Mouse (Mus musculus): ENCODE data around the gene Ostm1.

GRCm38 (mm10) chr10:42574639-42575038, 9.0 kb upstream of the Ostm1 start:
- TF ChIP-seq CTCF (IDR thresholded peaks at IDR 0.05; ENCODE audit: low read depth) (no peak), EP300 (IDR thresholded peaks at IDR 0.05; ENCODE audit: low read depth) (no peak)
